Mouse (Mus musculus) cortical plate, adult 2 months (tissue): ENCODE data around the gene Plekhg2.

ENCODE experiments used
- CTCF ChIP-seq: fragments of 200-500 bp; IDR thresholded peaks from 2 replicates; pipeline ENCODE4 v1.5.1; 2011; ENCODE audit warnings: mild to moderate bottlenecking, control low read depth, low read length; ENCODE audit not compliant: insufficient read depth; ENCODE audit errors: extremely low read depth
- POLR2A ChIP-seq: fragments of 200-500 bp; IDR thresholded peaks from 2 replicates; pipeline ENCODE4 v1.6.1; 2011; ENCODE audit warnings: mild to moderate bottlenecking, low read length, control low read depth; ENCODE audit not compliant: insufficient read depth; ENCODE audit errors: extremely low read depth

- TF ChIP-seq CTCF (no peak), POLR2A (peak; percentile 100)
Measured at GRCm38 (mm10) chr7:28392429-28393271, 20.3 kb upstream of the Plekhg2 start, which contains the start of the genes Med29 and Paf1.
